Mouse (Mus musculus) limb, embryonic 10.5 days (tissue): ENCODE measurements at regions not wholly inside any gene's neighbourhood (a gene's known extent, or its start where the extent isn't known, plus 50 kb on each side); places are given as distances from the start of the nearest gene placed in this dataset.

Experiments
- DNase-seq: peaks from one replicate; pipeline ENCODE4 v3.0.0-alpha.2; 2017; ENCODE audit warnings: low spot score
- H3K27ac ChIP-seq: fragments of 300-500 bp; sonication (generic); 2 replicates; pipeline ENCODE4 v1.5.1; 2016; ENCODE audit warnings: mild to moderate bottlenecking
- H3K27me3 ChIP-seq: fragments of 300-500 bp; sonication (generic); 2 replicates; pipeline ENCODE4 v1.6.1; 2016; ENCODE audit warnings: low read depth, mild to moderate bottlenecking; ENCODE audit not compliant: poor library complexity, severe bottlenecking
- H3K36me3 ChIP-seq: fragments of 300-500 bp; sonication (generic); 2 replicates; pipeline ENCODE4 v1.6.1; 2016; ENCODE audit warnings: mild to moderate bottlenecking, moderate library complexity
- H3K4me1 ChIP-seq: fragments of 300-500 bp; sonication (generic); 2 replicates; pipeline ENCODE4 v1.6.1; 2016
- H3K4me3 ChIP-seq: fragments of 300-500 bp; sonication (generic); 2 replicates; pipeline ENCODE4 v1.5.1; 2016; ENCODE audit warnings: mild to moderate bottlenecking, moderate library complexity
- H3K9me3 ChIP-seq: fragments of 300-500 bp; sonication (generic); replicated peaks from 2 replicates; pipeline ENCODE4 v1.6.1; 2016; ENCODE audit warnings: mild to moderate bottlenecking
- WGBS: fragments of 180-500 bp; shearing (Covaris S2); methylation state at CpG from one replicate; pipeline ENCODE4 v1.1.7; 2016; 5-methylcytosine and 5-hydroxymethylcytosine counted together

GRCm38 (mm10) chr3:64898610-64899009 lies 54.0 kb upstream of the Vmn2r7 start:
- Histone ChIP-seq H3K9me3 (no peaks in the 10 kb centered on the region), H3K27me3 (no peaks in the 10 kb centered on the region), H3K4me3 (no peak overlapping the region), H3K4me1 (no peaks in the 10 kb centered on the region), H3K27ac (no peak overlapping the region), H3K36me3 (no peaks in the 10 kb centered on the region)
- WGBS, result 59% methylated on average over 2 of the region's 2 CpGs
- DNase-seq, result no peak

- Histone ChIP-seq H3K27me3 (no peaks in the 10 kb centered on the region), H3K4me3 (no peak overlapping the region), H3K4me1 (no peaks in the 10 kb centered on the region), H3K36me3 (no peaks in the 10 kb centered on the region), H3K27ac (no peak overlapping the region), H3K9me3 (no peaks in the 10 kb centered on the region)
- 62% methylated on average over 2 of the region's 2 CpGs for WGBS
- DNase-seq, result no peak
Observed at GRCm38 (mm10) chr3:64901317-64901892, 56.8 kb upstream of the Vmn2r7 start.

- H3K27ac ChIP-seq, result no peak overlapping the region
- WGBS, result 17% methylated on average over 16 of the region's 16 CpGs
- H3K4me3 ChIP-seq, result peak overlapping the region; percentile 21
- H3K27me3 ChIP-seq, result peaks cover 32% of the 10 kb centered on the region
- H3K36me3 ChIP-seq, result no peaks in the 10 kb centered on the region
- H3K4me1 ChIP-seq, result peaks cover 6% of the 10 kb centered on the region
- DNase-seq, result peak; percentile 31
- no peaks in the 10 kb centered on the region for H3K9me3 ChIP-seq
Observed at GRCm38 (mm10) chr3:64949307-64949706, 104.7 kb upstream of the Vmn2r7 start.

- DNase-seq, result no peak
- WGBS, result 84% methylated on average over 5 of the region's 5 CpGs
- Histone ChIP-seq H3K36me3 (no peaks in the 10 kb centered on the region), H3K4me1 (0 out of 2 replicates have a peak, but pooled peaks cover 2% of the 10 kb centered on the region), H3K27me3 (no peaks in the 10 kb centered on the region), H3K9me3 (no peaks in the 10 kb centered on the region), H3K4me3 (no peak overlapping the region), H3K27ac (no peak overlapping the region)
Observed at GRCm38 (mm10) chr3:64964667-64965415, 120.3 kb upstream of the Vmn2r7 start.

GRCm38 (mm10) chr3:64965416-64965980 lies 120.9 kb upstream of the Vmn2r7 start:
- DNase-seq, result no peak
- Histone ChIP-seq H3K4me3 (no peak overlapping the region), H3K27ac (no peak overlapping the region), H3K36me3 (no peaks in the 10 kb centered on the region), H3K9me3 (no peaks in the 10 kb centered on the region), H3K4me1 (0 out of 2 replicates have a peak, but pooled peaks cover 2% of the 10 kb centered on the region), H3K27me3 (no peaks in the 10 kb centered on the region)
- WGBS, result 72% methylated on average over 6 of the region's 6 CpGs

- WGBS, result 77% methylated on average over 3 of the region's 3 CpGs
- no peaks in the 10 kb centered on the region for H3K36me3 ChIP-seq
- H3K4me1 ChIP-seq, result 0 out of 2 replicates have a peak, but pooled peaks cover 2% of the 10 kb centered on the region
- no peak overlapping the region for H3K4me3 ChIP-seq
- no peak for DNase-seq
- H3K27ac ChIP-seq, result no peak overlapping the region
- H3K27me3 ChIP-seq, result no peaks in the 10 kb centered on the region
- H3K9me3 ChIP-seq, result no peaks in the 10 kb centered on the region
Observed at GRCm38 (mm10) chr3:64968275-64968674, 123.7 kb upstream of the Vmn2r7 start.

GRCm38 (mm10) chr3:64984369-64984768 lies 124.8 kb upstream of the Kcnab1 start:
- H3K27ac ChIP-seq, result no peak overlapping the region
- no peaks in the 10 kb centered on the region for H3K36me3 ChIP-seq
- 44% methylated on average over 2 of the region's 2 CpGs for WGBS
- H3K9me3 ChIP-seq, result peaks cover 2% of the 10 kb centered on the region; the same call in 1 of the 2 replicates
- no peak for DNase-seq
- H3K27me3 ChIP-seq, result no peaks in the 10 kb centered on the region
- H3K4me3 ChIP-seq, result no peak overlapping the region
- peaks cover 9% of the 10 kb centered on the region; the same call in 1 of the 2 replicates for H3K4me1 ChIP-seq

- Histone ChIP-seq H3K4me1 (peaks cover 9% of the 10 kb centered on the region; the same call in 1 of the 2 replicates), H3K27ac (no peak overlapping the region), H3K9me3 (peaks cover 2% of the 10 kb centered on the region; the same call in 1 of the 2 replicates), H3K36me3 (no peaks in the 10 kb centered on the region), H3K27me3 (no peaks in the 10 kb centered on the region), H3K4me3 (no peak overlapping the region)
- DNase-seq, result no peak
- 84% methylated on average over 1 of the region's 1 CpGs for WGBS
Observed at GRCm38 (mm10) chr3:64987665-64988064, 121.5 kb upstream of the Kcnab1 start.

- Histone ChIP-seq H3K36me3 (no peaks in the 10 kb centered on the region), H3K4me3 (no peak overlapping the region), H3K27me3 (no peaks in the 10 kb centered on the region), H3K27ac (0 out of 2 replicates have a peak overlapping the region, but pooled peaks have one; percentile 11), H3K4me1 (peaks cover 18% of the 10 kb centered on the region), H3K9me3 (no peaks in the 10 kb centered on the region)
- 27% methylated on average over 4 of the region's 4 CpGs for WGBS
- peak; percentile 31 for DNase-seq
Observed at GRCm38 (mm10) chr3:64996451-64996850, 112.7 kb upstream of the Kcnab1 start.

GRCm38 (mm10) chr3:64997552-64997951 lies 111.6 kb upstream of the Kcnab1 start:
- Histone ChIP-seq H3K27ac (no peak overlapping the region), H3K36me3 (no peaks in the 10 kb centered on the region), H3K4me3 (no peak overlapping the region), H3K9me3 (no peaks in the 10 kb centered on the region), H3K4me1 (peaks cover 18% of the 10 kb centered on the region), H3K27me3 (no peaks in the 10 kb centered on the region)
- no peak for DNase-seq

GRCm38 (mm10) chr3:65001131-65001530 lies 108.1 kb upstream of the Kcnab1 start:
- no peaks in the 10 kb centered on the region for H3K9me3 ChIP-seq
- H3K27ac ChIP-seq, result no peak overlapping the region
- H3K4me3 ChIP-seq, result no peak overlapping the region
- peaks cover 13% of the 10 kb centered on the region for H3K4me1 ChIP-seq
- DNase-seq, result no peak
- no peaks in the 10 kb centered on the region for H3K27me3 ChIP-seq
- 86% methylated on average over 4 of the region's 4 CpGs for WGBS
- no peaks in the 10 kb centered on the region for H3K36me3 ChIP-seq

- Histone ChIP-seq H3K27me3 (no peaks in the 10 kb centered on the region), H3K27ac (no peak overlapping the region), H3K9me3 (no peaks in the 10 kb centered on the region), H3K4me1 (0 out of 2 replicates have a peak, but pooled peaks cover 3% of the 10 kb centered on the region), H3K36me3 (no peaks in the 10 kb centered on the region), H3K4me3 (no peak overlapping the region)
- no peak for DNase-seq
Observed at GRCm38 (mm10) chr3:65002578-65002977, 106.6 kb upstream of the Kcnab1 start.

- Histone ChIP-seq H3K9me3 (no peaks in the 10 kb centered on the region), H3K4me3 (no peak overlapping the region), H3K27ac (no peak overlapping the region), H3K36me3 (no peaks in the 10 kb centered on the region), H3K4me1 (no peaks in the 10 kb centered on the region), H3K27me3 (no peaks in the 10 kb centered on the region)
- DNase-seq, result no peak
- 89% methylated on average over 1 of the region's 1 CpGs for WGBS
Observed at GRCm38 (mm10) chr3:65006127-65006526, 103.1 kb upstream of the Kcnab1 start.
